Mouse (Mus musculus) lung, embryonic 15.5 days (tissue): ENCODE data around the gene Adam10. TPM values are rescaled to one million over a fixed set of nuclear protein-coding genes. Genes with fewer than 3 reads are reported as not detected.

Experiments used
- ATAC-seq: fragments of 200-750 bp; cut with Nextera tagmentation; 2 replicates; pipeline ENCODE4 v1.8.0; 2017; ENCODE audit warnings: moderate number of reproducible peaks, borderline replicate concordance; ENCODE audit not compliant: low FRiP score, low TSS enrichment; ENCODE audit errors: extremely low read depth
- H3K27ac ChIP-seq: fragments of 300-500 bp; sonication (generic); 2 replicates; pipeline ENCODE4 v1.5.1; 2015; ENCODE audit warnings: moderate library complexity, mild to moderate bottlenecking, inconsistent platforms
- H3K27me3 ChIP-seq: fragments of 300-500 bp; sonication (generic); 2 replicates; pipeline ENCODE4 v1.6.1; 2015; ENCODE audit warnings: inconsistent platforms
- H3K36me3 ChIP-seq: fragments of 300-500 bp; sonication (generic); 2 replicates; pipeline ENCODE4 v1.6.1; 2015; ENCODE audit warnings: inconsistent platforms
- H3K4me1 ChIP-seq: fragments of 300-500 bp; sonication (generic); 2 replicates; pipeline ENCODE4 v1.6.1; 2015; ENCODE audit warnings: inconsistent platforms
- H3K4me2 ChIP-seq: fragments of 300-500 bp; sonication (generic); 2 replicates; pipeline ENCODE4 v1.6.1; 2015; ENCODE audit warnings: inconsistent platforms, mild to moderate bottlenecking, moderate library complexity
- H3K4me3 ChIP-seq: fragments of 300-500 bp; sonication (generic); 2 replicates; pipeline ENCODE4 v1.5.1; 2015; ENCODE audit warnings: mild to moderate bottlenecking, inconsistent platforms
- H3K9ac ChIP-seq: fragments of 300-500 bp; sonication (generic); 2 replicates; pipeline ENCODE4 v1.6.1; 2015; ENCODE audit warnings: inconsistent platforms
- H3K9me3 ChIP-seq: fragments of 300-500 bp; sonication (generic); 2 replicates; pipeline ENCODE4 v1.6.1; 2016; ENCODE audit warnings: inconsistent platforms
- WGBS: fragments of 180-500 bp; shearing (Covaris S2); methylation state at CpG from one replicate; pipeline ENCODE4 v1.1.7; 2015; 5-methylcytosine and 5-hydroxymethylcytosine counted together
- polyA plus RNA-seq: library from polyadenylated mRNA; unstranded; fragments of >200 nt; fragmentation: Nextera tagmentation; extraction: Ambion mirVana; gene quantifications from 2 replicates; pipeline ENCODE4 v1.2.1, GENCODE M21; 2015

Adam10 gene
- polyA plus RNA-seq, 1 experiment from 2014 or later, result 85.7 TPM

DNA sequence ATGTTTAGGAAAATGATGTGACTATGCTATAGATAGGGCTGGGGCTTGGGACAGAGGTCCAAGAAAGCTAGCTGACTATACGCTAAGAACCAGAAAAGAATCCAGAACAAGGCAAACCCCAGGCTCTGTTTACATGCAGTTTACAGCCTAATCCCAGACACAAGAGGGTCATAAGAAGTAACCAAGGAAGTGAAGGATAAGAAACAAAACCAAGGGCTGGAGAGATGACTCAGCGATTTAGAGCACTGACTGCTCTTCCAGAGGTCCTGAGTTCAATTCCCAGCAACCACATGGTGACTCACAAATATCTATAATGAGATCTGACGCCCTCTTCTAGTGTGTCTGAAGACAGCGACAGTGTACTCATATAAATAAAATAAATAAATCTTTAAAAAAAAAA, 3.7 kb upstream of the Adam10 start:
- no peak overlapping the region for H3K9ac ChIP-seq
- no peak for ATAC-seq
- no peaks in the 10 kb centered on the region for H3K27me3 ChIP-seq
- H3K4me3 ChIP-seq, result no peak overlapping the region
- H3K36me3 ChIP-seq, result no peaks in the 10 kb centered on the region
- H3K27ac ChIP-seq, result no peak overlapping the region
- peaks cover 9% of the 10 kb centered on the region for H3K4me1 ChIP-seq
- WGBS, result 74% methylated on average over 4 of the region's 4 CpGs
- H3K9me3 ChIP-seq, result no peaks in the 10 kb centered on the region
- H3K4me2 ChIP-seq, result no peak overlapping the region

DNA sequence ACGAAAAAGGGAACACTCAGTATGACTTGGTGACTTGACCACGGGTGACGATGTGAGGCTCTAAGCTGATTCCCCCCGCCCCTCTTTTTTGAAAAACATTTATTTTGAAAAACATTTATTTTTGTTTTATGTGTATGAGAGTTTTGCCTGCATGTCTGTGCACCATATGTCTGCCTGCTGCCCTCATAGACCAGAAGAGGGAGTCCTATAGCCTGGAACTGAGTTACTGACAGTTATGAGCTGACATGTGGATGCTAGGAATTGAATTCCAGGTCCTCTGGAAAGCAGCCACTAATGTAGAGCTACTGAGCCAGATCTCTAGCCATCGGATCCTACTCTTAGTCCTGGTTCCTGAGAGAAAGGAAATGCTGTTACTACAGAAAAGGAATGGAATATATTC, 2.8 kb upstream of the Adam10 start:
- H3K27me3 ChIP-seq, result no peaks in the 10 kb centered on the region
- WGBS, result 81% methylated on average over 5 of the region's 5 CpGs
- no peak overlapping the region for H3K4me3 ChIP-seq
- no peaks in the 10 kb centered on the region for H3K36me3 ChIP-seq
- H3K9me3 ChIP-seq, result no peaks in the 10 kb centered on the region
- peaks cover 16% of the 10 kb centered on the region for H3K4me1 ChIP-seq
- ATAC-seq, result no peak
- H3K9ac ChIP-seq, result no peak overlapping the region
- no peak overlapping the region for H3K27ac ChIP-seq
- H3K4me2 ChIP-seq, result no peak overlapping the region

DNA sequence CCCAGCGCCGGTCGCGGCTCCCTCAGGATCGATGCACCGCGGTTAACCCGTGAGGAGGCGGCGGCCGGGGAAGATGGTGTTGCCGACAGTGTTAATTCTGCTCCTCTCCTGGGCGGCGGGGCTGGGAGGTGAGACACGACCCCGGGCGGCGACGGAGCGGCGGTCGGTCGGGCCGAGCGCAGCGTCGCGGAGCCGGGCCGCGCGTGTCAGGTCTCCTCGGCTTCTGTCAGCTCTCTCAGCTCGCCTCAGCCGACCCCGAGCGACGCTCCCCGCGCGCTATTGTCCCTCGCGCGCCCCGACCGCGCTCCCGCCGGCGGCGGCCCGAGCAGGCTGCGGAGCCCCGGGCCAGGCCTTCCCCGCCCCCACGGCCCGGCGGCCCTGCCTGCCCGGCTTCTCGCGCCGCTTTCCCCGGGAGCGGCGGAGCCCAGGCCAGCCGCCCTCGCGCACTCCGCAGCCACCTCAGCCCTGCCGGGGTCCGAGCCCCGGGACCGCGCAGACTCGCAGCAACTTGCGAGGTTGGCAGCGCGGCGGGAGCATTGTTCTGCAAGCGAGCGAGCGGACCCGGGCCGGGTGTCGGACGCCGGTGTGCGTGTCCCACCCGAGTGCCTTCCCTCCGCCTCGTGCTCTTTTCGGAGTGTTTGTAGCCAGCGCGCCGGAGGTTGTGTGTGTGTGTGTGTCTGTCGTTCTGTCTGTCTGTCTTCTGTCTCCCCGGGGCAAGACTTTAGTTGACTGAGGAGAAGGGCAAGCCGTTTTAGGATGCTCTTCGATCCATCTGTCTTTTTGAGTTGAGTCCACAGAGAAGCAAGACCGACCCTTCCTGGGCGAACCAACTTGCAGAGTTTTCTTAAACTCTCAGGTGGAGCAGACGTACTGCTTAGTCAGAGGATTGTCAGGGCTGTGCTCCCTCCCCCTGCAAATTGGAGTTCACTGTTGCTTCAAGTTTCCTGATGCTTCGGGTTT, 615 bp downstream of the Adam10 start:
- ATAC-seq, result peak; percentile 60; the same call in 1 of the 2 replicates
- Histone ChIP-seq H3K27ac (peak overlapping the region; percentile 98), H3K4me2 (peak overlapping the region; percentile 57), H3K27me3 (no peaks in the 10 kb centered on the region), H3K4me3 (peak overlapping the region; percentile 85), H3K4me1 (peaks cover 24% of the 10 kb centered on the region), H3K36me3 (no peaks in the 10 kb centered on the region), H3K9ac (peak overlapping the region; percentile 94), H3K9me3 (no peaks in the 10 kb centered on the region)
- WGBS, result 2% methylated on average over 65 of the region's 103 CpGs

DNA sequence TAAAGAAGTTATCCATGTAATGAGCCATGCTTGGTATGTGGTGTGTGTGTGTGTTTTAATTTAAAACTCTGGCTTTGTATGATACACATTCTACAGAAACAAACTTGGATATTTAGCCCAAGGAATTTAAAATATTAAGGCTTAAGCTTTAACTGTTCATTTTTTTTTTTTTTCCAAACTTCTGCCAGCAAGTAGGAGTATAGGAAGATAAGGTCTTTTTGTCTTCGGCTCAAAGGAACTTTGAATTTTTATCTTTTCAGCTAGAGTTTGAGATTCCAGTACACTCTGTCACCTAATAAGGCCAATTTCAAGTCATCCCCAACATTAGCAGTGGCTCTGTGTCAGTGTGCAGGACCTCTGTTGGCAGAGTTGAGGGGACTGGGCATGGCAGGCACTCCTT, 3.4 kb downstream of the Adam10 start:
- Histone ChIP-seq H3K27ac (no peak overlapping the region), H3K27me3 (no peaks in the 10 kb centered on the region), H3K9ac (no peak overlapping the region), H3K36me3 (no peaks in the 10 kb centered on the region), H3K4me2 (no peak overlapping the region), H3K4me1 (peaks cover 24% of the 10 kb centered on the region), H3K4me3 (no peak overlapping the region), H3K9me3 (no peaks in the 10 kb centered on the region)
- ATAC-seq, result no peak
- 29% methylated on average over 1 of the region's 1 CpGs for WGBS

DNA sequence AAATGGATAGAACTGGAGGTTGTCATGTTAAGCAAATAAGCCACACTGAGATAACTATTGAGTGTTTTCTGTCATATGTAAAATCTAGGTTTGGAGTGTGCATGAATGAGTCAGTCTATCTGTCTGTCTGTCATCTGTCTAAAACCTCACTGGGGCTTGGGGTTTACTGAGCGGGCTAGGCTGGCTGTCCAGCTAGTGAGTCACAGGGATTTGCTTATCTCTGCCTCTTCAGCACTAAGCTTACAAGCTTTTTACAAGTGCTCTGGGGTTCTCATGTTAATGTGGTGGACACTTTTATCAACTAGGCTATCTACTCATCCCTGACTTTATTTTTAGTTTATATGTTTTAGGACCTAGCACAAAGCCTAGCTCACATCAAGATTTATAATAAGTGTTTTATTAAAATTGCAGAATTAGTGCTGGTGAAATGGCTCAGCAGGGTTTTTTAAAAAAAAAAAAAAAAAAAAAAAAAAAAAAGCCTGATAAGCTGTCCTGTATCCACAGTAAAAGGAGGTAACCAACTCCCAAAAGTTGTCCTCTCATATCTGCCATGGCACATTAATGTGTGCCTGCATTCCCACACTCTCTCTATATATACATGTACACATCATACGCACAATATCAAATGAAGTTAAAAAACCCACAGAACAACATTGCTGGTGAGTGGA, 9.6 kb downstream of the Adam10 start:
- WGBS, result 79% methylated on average over 2 of the region's 2 CpGs
- no peaks in the 10 kb centered on the region for H3K36me3 ChIP-seq
- H3K9ac ChIP-seq, result no peak overlapping the region
- H3K4me3 ChIP-seq, result no peak overlapping the region
- no peak overlapping the region for H3K27ac ChIP-seq
- no peak for ATAC-seq
- H3K4me1 ChIP-seq, result peaks cover 8% of the 10 kb centered on the region; the same call in 1 of the 2 replicates
- no peaks in the 10 kb centered on the region for H3K9me3 ChIP-seq
- H3K27me3 ChIP-seq, result no peaks in the 10 kb centered on the region
- H3K4me2 ChIP-seq, result no peak overlapping the region

DNA sequence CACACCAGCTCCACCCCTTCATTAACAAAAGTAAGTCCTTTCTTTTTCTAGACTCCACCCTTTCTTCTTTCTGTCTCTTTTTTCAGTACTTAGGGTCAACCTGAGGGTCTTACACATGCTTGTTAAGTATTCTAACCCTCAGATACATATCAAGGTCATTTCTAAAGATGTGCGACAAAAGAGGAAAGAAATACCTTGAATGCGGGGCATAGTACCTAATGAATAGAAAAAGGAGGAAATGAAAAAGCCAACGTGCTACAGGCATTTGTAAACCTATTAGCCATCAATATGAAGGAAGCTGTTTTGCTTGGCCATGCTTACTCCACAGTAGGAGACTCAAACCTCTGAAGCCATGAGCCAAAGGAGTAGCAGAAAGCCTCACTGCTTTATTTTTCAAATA, 11.1 kb downstream of the Adam10 start:
- H3K4me1 ChIP-seq, result peaks cover 5% of the 10 kb centered on the region; the same call in 1 of the 2 replicates
- no peaks in the 10 kb centered on the region for H3K27me3 ChIP-seq
- H3K27ac ChIP-seq, result no peak overlapping the region
- no peak overlapping the region for H3K4me2 ChIP-seq
- H3K9ac ChIP-seq, result no peak overlapping the region
- H3K9me3 ChIP-seq, result no peaks in the 10 kb centered on the region
- H3K36me3 ChIP-seq, result no peaks in the 10 kb centered on the region
- ATAC-seq, result no peak
- WGBS, result 84% methylated on average over 3 of the region's 3 CpGs
- no peak overlapping the region for H3K4me3 ChIP-seq

DNA sequence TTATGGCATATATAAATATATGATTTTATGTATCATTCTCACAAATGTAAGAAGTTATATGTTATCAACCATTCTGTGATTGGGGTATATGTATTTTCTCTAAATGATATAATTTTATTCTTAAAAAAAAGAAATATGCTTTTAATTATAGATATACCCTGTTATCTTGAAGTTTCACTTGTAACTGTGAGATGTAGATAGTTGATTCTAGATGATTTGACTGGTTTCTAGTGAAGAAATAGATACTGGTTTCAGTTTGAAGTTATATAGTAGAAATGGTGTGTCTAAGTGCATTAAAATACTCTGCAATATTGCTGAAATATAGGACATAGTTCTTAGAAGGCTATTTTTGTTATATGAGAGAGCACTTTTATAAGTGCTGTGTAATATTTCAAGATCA, 11.8 kb downstream of the Adam10 start:
- Histone ChIP-seq H3K4me1 (peaks cover 5% of the 10 kb centered on the region; the same call in 1 of the 2 replicates), H3K9me3 (no peaks in the 10 kb centered on the region), H3K9ac (no peak overlapping the region), H3K27ac (no peak overlapping the region), H3K4me2 (no peak overlapping the region), H3K27me3 (no peaks in the 10 kb centered on the region), H3K4me3 (no peak overlapping the region), H3K36me3 (no peaks in the 10 kb centered on the region)
- ATAC-seq, result no peak

DNA sequence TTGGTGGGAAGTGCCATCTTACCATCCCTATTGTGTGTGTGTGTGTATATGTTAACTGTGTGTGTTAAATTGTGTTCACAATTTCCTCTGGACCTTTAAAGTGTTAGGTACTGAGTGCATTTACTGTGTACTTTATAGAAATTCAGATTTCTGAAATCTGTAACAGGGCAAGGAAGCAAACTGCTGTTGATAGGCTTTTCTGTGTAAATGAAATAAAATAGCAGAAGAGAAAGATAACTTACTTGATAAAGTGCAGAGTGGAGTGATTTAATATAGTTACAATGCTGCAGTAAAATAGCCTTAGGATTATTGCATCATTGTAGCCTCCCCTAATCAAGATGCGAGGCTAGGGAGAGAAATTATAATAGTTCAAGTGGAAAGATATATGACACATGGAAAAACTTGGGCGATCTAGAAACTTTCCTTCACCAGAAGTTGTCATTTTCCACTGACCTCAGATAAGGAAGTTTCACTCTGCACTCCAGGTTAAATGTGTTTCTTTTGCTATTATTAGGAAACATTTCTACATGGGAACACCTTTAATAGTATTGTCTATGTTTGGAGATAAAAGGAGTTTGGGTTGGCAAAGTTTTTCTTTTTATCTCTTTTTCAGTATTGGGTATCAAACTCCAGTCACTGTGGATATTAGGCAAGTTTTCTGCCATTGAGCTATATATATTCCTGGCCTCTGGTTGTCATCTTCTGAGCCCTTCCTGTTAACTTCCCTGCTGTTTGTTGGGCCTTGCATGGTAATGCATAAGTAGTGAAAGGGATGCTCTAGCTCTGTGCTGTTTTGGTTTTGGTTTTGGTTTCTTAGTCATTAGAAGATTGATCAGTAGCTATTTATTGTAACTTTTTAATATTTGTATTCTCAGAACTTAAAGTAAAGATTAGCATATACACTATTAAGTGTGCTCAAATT, 13.2 kb downstream of the Adam10 start:
- WGBS, result 55% methylated on average over 2 of the region's 2 CpGs
- Histone ChIP-seq H3K4me2 (no peak overlapping the region), H3K27ac (no peak overlapping the region), H3K9me3 (no peaks in the 10 kb centered on the region), H3K9ac (no peak overlapping the region), H3K4me1 (peaks cover 5% of the 10 kb centered on the region; the same call in 1 of the 2 replicates), H3K36me3 (no peaks in the 10 kb centered on the region), H3K4me3 (no peak overlapping the region), H3K27me3 (no peaks in the 10 kb centered on the region)
- no peak for ATAC-seq

DNA sequence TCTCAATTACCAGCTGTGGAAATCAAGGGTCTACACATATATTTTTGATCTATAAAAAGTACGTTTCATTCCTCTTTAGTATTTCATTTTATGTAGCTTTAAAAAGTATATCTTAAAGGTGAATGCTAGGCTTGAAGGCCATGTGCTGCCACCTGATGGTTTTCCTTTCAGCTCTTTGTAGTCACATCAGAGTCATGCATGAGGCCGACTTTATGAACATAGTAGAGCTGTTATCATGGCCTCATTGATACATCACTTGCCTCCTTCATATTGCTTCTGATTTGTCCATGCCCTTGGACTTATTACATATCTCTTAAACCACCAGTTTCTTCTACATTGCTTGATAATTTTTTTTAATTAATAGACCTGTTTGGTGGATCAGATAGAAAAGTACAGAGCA, 16.9 kb downstream of the Adam10 start:
- no peak for ATAC-seq
- Histone ChIP-seq H3K27ac (no peak overlapping the region), H3K27me3 (no peaks in the 10 kb centered on the region), H3K4me2 (no peak overlapping the region), H3K4me1 (peaks cover 12% of the 10 kb centered on the region; the same call in 1 of the 2 replicates), H3K9ac (no peak overlapping the region), H3K9me3 (no peaks in the 10 kb centered on the region), H3K4me3 (no peak overlapping the region), H3K36me3 (no peaks in the 10 kb centered on the region)
- WGBS, result 91% methylated on average over 2 of the region's 2 CpGs

DNA sequence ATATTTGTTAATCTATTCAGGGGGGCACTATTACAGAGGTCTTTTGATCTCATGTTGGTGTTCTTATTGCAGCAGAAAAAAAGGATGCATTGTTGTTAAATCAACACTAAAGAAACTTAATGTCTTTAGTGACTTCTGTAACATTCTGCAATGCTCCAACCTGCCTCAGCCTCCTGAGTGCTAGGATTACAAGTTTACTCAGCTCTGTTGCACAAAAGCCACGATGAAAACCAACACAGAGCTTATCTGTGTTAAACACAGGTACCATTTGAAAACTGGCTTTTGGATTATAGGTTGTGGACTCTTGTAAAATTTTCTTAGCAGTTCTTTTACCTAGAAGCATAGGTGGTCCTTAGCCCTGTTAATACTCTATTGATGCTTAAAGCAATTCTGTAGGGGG, 19.3 kb downstream of the Adam10 start:
- H3K36me3 ChIP-seq, result no peaks in the 10 kb centered on the region
- peaks cover 13% of the 10 kb centered on the region for H3K4me1 ChIP-seq
- 62% methylated on average over 1 of the region's 1 CpGs for WGBS
- H3K27me3 ChIP-seq, result no peaks in the 10 kb centered on the region
- H3K9ac ChIP-seq, result no peak overlapping the region
- no peak overlapping the region for H3K27ac ChIP-seq
- H3K4me3 ChIP-seq, result no peak overlapping the region
- no peak overlapping the region for H3K4me2 ChIP-seq
- no peak for ATAC-seq
- H3K9me3 ChIP-seq, result no peaks in the 10 kb centered on the region

DNA sequence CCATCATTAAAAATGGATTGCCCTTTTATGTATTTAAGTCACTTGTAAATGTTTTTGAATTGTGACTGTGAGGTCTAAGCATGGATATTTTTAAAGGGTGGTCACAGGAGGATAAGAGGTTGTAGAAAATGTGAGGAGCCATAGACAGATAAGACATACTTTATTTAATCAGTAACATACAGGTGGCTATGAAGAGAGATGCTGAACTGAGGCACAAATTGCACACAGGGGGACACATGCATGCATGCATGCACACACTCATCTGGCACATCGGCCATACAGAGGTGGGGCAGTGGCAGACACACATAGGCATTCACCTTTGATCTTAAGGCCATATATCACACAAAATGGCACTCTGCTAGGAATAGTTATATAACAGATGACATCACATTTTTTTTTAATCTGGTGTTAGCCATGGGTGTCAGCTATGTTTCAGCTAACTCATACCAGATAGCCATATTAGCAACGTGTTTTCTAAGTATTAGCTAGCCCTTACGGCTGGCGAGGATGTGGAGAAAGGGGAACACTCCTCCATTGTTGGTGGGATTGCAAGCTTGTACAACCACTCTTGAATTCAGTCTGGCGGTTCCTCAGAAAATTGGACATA, 24.9 kb downstream of the Adam10 start:
- Histone ChIP-seq H3K4me3 (no peak overlapping the region), H3K4me1 (peaks cover 13% of the 10 kb centered on the region), H3K9ac (no peak overlapping the region), H3K9me3 (no peaks in the 10 kb centered on the region), H3K4me2 (no peak overlapping the region), H3K36me3 (peaks cover 8% of the 10 kb centered on the region; the same call in 1 of the 2 replicates), H3K27me3 (no peaks in the 10 kb centered on the region), H3K27ac (no peak overlapping the region)
- no peak for ATAC-seq
- 93% methylated on average over 5 of the region's 5 CpGs for WGBS
